Mouse (Mus musculus) activated CD4-positive, CD25-positive, alpha-beta regulatory T cell, adult 9 weeks (primary cell): ENCODE results near the gene Klrb1b. TPM values are rescaled to one million over a fixed set of nuclear protein-coding genes. Genes with fewer than 3 reads are reported as not detected.

Experiments
- polyA plus RNA-seq: library from polyadenylated mRNA; unstranded; fragments of 100-300 nt; shearing (Covaris generic); gene quantifications from one replicate; pipeline ENCODE4 v1.2.1, GENCODE M21; 2017

Klrb1b gene
- polyA plus RNA-seq, result not detected

GRCm38 (mm10) chr6:128826132-128826531 is at the start of gene Klrb1b, which contains the start of gene Gm44511:
Gene Klrb1b (minus strand): TSS chr6:128826331.
Gene Gm44511 (minus strand): TSS chr6:128826315.

GRCm38 (mm10) chr6:128789115-128789514 is 37.0 kb downstream of the Klrb1b start, which contains the start of gene Klrb1c:
Gene Klrb1c (minus strand): TSS chr6:128789215.

Other genes starting within 250 kb of the Klrb1b start
- gene A2ml1, start 244.7 kb downstream of the Klrb1b start, polyA plus RNA-seq, result not detected
- not detected for gene Klrb1a, start 202.8 kb downstream of the Klrb1b start, polyA plus RNA-seq
- not detected for gene Clec2h, start 163.9 kb downstream of the Klrb1b start, polyA plus RNA-seq
- not detected for gene Klrb1, start 103.3 kb downstream of the Klrb1b start, polyA plus RNA-seq
- gene Klrb1c, start 37.1 kb downstream of the Klrb1b start, polyA plus RNA-seq, result 3.7 TPM
- not detected for gene Gm44511, start within 50 bp of the Klrb1b start, polyA plus RNA-seq
- 119 TPM for gene Clec2i, start 61.3 kb upstream of the Klrb1b start, polyA plus RNA-seq
- gene BC035044, start 64.8 kb upstream of the Klrb1b start, polyA plus RNA-seq, result 4.9 TPM
- gene Clec2g, start 108.0 kb upstream of the Klrb1b start, polyA plus RNA-seq, result not detected
- gene Klrb1f, start 219.6 kb upstream of the Klrb1b start, polyA plus RNA-seq, result 3.6 TPM